Mouse (Mus musculus): ENCODE data around the gene Mfsd12.
A peak's percentile ranks its signal among the peaks of the same experiment; 100 is the strongest.

Gene Mfsd12

DNA sequence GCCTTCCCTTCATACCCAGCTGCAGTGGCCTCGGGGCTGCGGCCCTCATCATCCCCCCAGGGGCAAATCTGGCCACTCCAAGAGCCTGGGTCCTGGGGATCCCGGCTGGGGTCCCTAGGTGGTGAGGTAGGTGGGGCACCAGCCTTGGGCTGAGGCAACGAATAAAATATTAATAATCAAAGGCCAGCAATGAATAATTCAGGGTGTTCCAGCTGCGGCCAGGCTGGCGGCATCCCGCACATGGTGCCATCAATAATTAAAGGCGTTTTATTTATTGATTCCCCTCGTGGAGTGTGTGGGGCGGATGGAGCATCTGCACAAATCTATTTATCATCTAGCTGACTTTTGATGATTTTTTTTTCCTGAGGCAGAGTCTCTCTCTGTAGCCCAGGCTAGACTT, 46.2 kb downstream of the Mfsd12 start:
- DNase-seq: no peak

DNA sequence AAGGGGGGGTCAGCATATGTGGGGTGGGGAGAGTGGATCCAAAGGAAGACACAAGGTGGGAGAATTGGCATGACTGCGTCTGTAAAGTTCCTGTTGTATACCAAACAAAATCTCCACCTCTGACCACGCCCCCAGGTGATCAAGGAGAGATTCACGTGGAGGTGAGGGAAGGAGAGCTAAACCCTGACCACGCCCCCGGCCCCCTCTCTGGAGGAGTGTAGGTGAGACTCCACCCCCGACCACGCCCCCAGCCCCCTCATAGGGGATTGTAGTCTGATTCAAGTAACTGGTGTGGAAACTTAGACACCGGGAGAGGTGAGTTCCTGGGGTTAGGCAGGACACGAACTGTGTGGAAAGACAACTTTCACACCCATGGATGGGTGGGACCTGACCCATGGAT, 46.8 kb downstream of the Mfsd12 start:
- no peak for DNase-seq

DNA sequence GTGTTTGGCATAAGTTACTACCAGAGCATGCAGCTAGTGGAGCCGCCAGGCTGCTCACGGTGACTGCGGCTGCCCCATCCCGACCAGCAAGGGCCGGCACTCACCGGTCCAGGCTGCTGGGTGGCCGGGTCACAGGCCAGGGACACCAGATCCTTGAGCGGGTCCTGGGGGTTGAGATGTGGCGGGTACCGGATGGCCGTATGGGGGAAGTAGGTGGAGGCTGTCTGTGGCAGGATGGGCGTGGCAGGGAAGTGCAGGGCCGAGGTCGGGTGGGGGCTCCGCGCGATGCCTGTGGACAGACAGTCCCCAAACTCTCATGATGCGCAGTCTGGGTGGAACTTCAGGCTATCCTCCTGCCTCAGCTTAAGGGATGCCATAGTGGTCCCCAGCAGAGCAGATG, 47.4 kb downstream of the Mfsd12 start:
- no peak for DNase-seq

DNA sequence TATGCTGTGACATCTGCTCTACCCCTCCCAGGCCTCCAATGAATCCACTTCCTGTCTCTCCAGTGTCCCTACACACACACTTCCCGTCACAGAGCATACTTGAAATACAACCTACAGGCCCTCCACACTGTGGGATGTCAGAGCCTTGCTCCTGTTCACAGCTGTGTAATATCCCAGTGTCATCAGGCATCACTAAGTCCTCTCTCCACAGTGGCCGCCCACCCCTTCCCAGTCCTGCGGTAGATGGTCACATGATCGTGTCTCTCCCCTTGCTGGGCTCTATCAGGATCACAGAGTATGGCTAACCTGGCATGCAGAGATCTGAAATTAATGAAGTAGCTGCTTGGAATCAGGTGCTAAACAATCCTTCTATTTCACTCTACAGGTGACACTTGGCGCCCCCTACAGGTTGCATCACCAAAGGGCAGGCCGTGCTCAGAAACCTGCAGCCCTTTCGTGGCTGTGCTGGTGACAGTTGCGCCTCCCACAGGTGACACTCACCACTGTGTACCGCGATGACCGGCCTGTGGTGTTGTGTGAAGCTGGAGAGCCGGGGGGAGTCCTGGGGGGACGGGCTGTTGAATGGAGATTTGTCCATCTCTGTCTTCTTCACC, 48.4 kb downstream of the Mfsd12 start:
- peak; percentile 75 for DNase-seq

DNA sequence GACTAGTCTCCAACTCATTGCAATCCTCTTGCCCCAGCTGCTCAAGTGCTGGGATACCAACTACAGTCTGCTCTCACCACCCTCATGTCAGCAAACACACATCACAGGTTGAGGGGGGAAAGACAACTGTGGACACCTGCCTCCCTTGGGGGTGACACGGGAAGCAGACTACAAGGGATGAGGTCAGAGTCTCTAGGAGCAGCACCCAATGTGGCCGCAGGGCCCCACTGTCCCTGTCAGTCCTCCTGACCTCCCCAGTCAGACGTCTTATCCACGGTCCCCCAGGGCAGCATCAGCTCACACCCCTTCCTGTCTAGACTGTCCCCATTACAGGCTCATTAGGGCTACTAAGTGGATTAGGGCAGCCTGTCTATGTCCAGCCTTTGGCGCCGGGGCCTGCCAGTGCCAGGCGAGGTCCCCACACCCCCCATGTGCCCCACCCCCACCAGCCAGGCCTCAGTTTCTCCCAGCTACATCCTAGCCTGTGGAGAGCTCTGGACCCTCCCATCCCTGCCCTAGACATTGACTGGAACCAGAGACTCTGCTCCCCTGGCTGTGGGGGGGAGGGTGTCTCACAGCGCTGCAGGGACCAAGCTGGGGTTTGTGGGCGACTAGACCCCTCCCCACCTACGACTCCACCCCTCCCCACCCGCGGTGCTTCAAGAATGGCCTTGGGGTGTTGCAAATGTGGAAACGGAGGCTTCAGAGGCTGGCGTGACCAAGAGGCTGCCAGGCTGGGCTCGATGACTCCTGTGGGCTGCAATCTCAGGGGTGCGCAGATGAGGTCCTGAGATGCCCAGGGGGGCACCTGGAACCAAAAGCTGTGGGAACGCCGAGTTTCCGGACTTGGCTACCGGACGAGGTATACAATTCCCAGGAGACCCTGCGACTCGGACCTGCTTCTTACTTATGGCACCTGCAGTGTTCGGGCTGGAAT, 49.5 kb downstream of the Mfsd12 start:
- DNase-seq: no peak

DNA sequence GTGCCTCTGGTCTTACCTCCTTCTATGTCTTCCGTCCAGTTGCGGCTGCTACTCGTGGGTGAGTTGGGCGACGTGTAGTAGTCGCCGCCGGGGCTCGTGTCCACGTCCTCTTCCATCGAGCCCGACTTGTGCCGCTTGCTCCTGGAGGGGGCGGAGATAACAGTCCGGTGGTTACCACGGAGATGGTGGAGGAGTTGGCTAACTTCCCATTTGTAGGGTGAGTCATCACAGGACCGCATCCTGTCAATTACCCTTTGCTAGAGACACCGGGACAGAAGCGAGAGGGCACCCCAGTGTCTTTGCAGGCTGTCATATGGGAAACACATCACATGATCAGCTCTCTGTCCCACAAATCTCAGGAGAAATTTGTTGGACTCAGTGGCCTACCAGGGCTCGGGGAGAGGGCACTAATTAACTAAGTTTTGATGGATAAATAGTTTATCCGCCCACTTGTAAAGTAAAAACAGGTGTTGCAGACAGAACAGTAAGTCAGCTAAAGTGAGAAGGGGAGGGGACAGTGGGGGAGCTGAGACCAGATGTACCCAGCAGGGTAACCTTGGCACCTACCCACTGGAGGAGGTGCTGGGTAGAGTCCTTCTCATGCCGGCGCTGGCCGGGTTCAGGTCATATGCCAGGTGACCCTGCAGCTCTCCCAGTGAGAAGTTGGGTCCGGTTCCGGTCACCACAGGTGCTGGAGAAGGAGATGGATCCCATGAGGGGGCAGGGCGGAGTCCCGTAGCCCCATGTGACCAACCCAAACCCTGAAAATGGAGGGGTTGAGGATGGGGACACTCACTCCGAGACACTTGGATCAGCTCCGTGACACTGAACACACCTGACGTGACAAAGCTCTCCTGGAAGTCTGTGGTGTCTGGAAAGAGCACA, 50.5 kb downstream of the Mfsd12 start:
- DNase-seq: peak; percentile 68

DNA sequence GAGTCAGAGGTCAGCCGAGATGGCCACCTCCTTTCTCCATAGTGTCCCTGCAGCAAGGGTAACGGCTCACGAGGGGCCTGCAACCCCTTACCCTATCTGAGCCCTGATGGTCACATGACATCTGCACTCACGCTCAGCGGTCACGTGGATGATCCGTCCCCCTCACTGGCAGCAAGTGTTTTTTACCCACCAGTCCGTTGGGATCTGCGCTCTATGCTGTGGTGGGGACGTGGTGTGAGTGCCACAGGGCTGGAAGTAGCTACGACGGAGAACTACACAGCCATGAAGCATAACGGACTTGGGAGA, 51.1 kb downstream of the Mfsd12 start:
- DNase-seq: no peak

DNA sequence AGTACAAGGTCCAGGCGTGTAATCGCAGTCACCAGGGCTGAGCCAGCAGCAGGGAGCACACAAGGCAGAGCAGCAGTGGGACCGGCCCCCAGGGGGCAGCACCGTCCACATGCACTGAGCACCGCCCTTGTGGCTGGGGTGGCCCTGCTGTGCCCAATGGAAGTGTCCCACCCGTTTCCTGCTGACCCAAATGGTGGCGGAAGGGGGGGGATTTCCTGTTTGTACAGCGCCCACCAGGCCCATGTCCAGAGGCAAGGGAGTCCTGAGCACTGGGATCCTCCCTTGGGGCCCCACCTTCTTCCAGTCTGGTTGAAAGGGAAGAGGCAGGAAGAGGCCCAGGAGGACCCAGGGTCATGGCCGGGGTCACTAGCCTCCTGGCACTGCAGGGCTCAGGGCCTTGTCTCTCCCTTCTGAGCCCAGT, 51.6 kb downstream of the Mfsd12 start:
- DNase-seq: peak; percentile 86

DNA sequence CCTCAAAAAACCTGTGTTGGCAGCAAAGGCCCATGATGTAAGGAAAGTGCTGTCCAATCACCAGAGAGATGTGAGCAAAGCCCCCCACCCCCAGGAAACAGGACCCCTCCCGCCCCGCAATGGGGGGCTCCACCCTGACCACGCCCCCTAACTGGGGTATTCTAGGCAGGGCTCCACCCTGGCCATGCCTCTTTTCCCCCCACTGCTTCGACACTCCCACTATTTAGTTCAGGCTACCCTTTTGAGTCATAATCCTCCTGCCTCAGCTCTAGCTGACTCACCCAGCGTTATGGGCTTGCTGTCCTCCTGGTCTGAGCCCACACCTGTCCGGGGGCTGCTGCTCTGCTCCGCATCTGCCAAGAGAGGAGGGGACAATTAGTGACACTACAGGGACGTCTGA, 52.0 kb downstream of the Mfsd12 start:
- peak; percentile 53 for DNase-seq

DNA sequence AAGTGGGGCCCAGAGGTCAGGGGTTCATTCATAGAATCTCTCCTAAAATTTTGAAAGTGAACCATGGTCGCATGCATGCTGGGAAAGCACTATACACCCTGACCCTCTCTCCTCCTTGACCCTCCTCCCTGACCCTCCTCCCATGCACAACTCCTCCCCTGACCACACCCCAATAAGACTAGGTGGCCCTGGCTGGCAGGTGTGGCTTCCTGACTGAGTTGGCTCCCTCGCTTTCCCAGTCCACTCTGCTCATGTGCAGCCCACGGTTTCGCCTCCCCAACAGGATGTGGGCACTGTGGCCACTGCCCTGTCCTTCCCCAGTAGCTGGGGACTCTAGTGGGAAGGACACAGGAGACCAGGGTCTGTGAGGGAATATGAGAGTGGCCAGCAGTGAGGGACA, 53.1 kb downstream of the Mfsd12 start:
- no peak for DNase-seq

DNA sequence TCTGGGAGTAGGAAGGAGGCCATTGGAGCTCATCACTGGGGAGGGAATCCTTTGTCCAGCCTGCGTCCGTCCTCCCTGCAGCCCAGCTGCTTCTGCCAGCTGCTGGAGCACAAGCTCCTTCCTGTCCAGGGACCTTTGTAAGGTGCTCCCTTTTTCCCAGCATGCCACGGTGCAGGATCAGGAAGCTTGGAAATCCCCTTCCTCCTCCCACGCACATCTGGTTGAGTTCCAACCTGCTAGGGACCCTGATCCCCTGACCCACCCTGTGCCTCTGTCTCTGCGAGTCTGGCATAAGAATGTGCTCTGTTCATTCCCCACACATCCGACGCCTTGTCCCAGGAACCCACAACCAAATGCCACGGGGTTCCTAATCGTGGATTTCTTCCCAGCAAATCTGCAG, 53.7 kb downstream of the Mfsd12 start:
- DNase-seq: no peak

DNA sequence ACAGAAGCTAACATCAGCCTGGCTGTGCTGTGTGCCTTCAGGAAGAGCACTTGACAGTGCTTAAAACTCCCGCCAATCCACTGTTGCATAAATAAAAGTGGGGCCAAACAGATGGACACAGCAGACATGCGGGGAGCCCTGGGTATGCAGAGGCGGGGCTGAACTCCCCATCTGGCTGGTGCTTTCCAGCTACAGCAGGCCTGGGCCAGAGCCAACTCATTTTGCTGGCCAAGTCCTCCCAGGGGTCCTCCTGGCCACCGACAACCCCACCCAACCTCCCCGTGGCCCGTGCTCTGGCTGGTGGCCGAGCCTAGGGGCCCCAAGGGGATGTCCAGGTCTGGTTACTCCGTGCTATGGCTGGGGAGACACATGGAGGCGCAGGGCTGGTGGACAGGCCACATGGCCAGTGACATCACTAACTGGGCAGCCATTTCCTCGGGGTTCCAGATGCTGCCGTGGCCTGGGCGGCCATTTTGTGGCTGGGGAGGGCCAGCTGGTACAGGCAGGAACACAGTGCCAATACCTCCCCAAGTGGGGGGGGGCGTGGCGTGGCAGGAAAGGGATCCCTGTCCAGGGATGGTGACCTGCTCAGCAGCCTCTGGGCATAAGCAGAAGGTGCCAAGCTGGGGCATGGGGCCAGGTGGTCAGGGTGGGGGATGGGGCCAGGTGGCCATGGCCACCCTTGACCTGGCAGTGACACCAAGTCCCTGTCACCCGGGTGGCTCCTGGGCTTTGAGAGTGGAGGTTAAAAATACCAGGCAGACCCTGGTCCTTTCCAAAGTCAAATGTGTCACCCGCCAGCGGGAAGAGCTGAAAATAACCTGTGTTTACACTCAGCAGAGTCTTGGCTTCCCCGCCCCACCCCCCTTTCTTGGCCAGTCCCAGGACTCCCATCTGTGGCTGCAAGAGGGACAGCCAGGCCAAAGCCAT, 54.4 kb downstream of the Mfsd12 start:
- DNase-seq: no peak

DNA sequence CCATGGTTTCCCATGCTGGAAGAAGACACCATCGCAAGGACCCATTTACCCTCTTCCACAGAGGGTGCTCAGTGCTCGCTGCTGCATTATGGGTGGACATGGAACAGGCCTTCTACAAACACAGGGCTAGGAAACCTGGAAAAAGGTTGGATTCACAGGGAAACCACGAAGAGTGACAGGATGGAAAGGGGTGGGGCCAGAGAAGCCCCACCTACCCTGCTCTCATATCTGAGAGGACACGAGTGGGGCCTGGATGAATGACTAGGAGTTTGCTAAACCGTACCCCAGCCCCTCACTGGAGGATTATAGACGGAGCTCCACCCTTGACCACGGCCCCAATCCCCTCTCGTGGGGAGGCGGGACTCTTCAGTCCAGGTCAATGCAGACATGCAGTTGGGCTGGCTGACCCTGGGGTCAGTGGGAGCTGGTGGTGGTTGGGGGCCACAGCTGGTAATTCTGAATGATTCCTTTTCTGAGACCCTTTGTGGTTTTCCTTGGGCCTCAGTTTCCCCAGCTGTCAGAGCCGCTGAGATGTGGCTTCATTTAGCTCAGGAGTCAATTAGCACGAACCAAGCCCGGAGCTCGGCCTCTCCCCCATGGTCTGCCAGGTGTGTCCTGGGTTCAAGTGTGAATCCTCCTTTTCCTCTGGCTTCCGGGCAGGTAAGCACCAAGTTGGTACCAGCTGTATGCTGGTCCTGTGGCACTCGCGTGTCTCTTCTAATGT, 55.5 kb downstream of the Mfsd12 start:
- no peak for DNase-seq

DNA sequence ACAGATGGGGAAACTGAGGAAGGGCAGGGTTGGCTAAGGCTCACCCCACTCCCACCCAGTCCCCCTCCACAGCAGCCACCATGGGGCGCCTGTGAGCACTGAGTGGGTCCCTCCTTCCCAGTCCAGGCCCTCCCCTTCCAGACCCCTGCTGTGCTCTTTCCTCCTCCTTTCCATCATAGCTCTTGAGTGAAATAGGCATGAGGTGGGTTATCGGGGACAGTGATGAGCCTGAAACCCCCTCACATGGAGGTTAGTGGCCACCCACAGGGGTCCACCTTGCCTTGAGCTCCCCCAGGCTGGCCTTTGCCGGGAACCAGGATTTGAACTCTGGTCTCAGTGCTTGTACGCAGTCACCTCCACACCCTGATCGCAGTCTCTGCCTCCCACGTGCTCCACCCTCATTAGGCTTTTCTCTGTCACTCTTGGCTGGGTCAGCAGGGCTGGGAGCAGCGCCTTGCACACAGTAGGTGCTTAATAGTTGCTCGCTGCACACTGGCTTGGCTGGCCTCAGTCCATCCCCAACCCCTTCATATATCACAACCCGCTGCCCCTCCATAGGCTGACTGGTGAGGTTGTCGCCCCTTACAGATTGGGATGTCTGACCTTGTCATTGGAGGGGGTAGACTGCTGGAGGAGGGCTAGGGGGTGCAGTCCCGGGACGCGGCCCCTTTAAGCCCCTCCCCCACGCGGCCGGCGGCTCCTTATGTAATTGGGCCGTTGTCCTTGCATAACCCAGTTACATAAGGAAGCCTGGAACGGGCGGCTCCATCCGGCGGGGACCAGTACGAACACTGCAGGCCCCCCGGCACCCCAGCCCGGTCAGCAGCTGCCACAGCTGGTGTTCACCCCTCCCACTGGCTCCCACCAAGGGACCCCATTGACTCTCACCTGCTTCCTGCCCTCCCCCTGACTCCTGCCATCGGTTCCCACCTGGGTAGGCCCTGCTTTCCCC, 56.3 kb downstream of the Mfsd12 start:
- DNase-seq: peak; percentile 78

DNA sequence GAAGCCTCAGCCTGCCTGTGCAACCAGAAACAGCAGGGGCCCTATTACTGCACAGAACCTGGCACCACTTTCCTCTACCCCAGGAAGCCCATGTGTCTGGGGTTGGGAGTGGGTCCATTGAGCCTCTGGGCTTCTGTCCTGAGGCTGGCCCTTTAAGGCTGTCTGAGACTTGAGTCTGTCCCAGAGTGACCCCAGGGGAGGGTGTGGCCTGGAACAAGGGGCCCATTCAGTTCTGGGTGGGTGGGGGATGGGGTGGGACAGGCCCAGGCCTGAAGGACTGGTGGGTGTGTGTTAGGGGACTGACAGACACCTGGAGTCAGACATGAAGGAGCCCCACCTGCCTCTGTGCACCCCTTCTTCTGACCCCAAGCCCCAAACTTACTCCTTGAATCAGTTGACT, 57.4 kb downstream of the Mfsd12 start:
- no peak for DNase-seq

DNA sequence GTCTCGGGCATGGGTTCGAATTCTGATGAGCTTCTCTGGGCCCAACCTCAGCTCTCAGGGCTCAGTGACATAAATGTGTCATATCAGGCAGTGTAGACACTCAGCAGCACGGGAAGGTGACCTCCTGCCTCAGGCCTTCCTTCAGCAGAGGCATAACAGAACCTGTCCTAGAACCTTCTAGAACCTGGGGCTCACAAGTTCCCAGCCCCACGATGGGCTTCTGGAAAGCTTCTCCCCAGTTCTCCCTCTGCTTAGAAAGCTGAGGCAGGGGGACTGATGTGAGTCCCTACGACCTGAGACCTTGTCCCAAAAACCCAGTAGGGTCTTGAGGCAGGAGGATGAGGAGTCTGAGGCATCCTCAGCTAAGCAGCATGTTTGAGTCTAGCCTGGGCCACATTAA, 57.9 kb downstream of the Mfsd12 start:
- DNase-seq: no peak
